ENCODE assay signal across 28 mouse cellular contexts in genomic region chr8:60870231-60871193, GRCm38 (mm10). TPM values are rescaled to one million over a fixed set of nuclear protein-coding genes. Genes with fewer than 3 reads are reported as not detected.
A peak's percentile ranks its signal among the peaks of the same experiment; 100 is the strongest.
DNase-seq lines count a peak whose midpoint lies in the region; ATAC-seq lines count a peak whose summit lies in the region.
"Had no signal": no experiment of that assay in that cellular context is flagged by ENCODE, and none has a peak within 500 bp of the region (broad histone marks: within the 10 kb centered on the region; RNA-seq: fewer than 3 reads in every experiment).

No protein-coding gene starts in this region.

- H3K9ac ChIP-seq in hindbrain, embryonic 12.5 days = no peak overlapping the region
- H3K9ac ChIP-seq: forebrain, embryonic 13.5 days; hindbrain, embryonic 13.5 days; limb, embryonic 13.5 days; lung, embryonic 15.5 days; neural tube, embryonic 13.5 days had no signal

- no peak overlapping the region for H3K4me2 ChIP-seq in hindbrain, embryonic 12.5 days (replicated peaks)
- H3K4me2 ChIP-seq: forebrain, embryonic 13.5 days; heart, embryonic 11.5 days; hindbrain, embryonic 13.5 days; limb, embryonic 13.5 days; liver, embryonic 11.5 days; lung, embryonic 15.5 days; midbrain, embryonic 11.5 days; neural tube, embryonic 13.5 days had no signal

- no peaks in the 10 kb centered on the region for H3K36me3 ChIP-seq in macrophage (ENCODE audit: inconsistent target)
- no peaks in the 10 kb centered on the region for H3K36me3 ChIP-seq in hindbrain, embryonic 12.5 days
- H3K36me3 ChIP-seq: G1E; hindbrain, embryonic 13.5 days; limb, embryonic 13.5 days; lung, embryonic 15.5 days; neural tube, embryonic 13.5 days had no signal

- no peaks in the 10 kb centered on the region for H3K9me3 ChIP-seq in hindbrain, embryonic 12.5 days (replicated peaks)
- H3K9me3 ChIP-seq: forebrain, embryonic 13.5 days; G1E; hindbrain, embryonic 13.5 days; limb, embryonic 13.5 days; lung, embryonic 15.5 days; neural tube, embryonic 13.5 days had no signal

- 70% methylated on average over 11 of the region's 13 CpGs for WGBS in macrophage (ENCODE audit: missing documents)
- 89% methylated on average over 13 of the region's 13 CpGs for WGBS in hindbrain, embryonic 12.5 days

- ATAC-seq in common myeloid progenitor, adult 5-6 weeks (replicated peaks; ENCODE audit: low read depth, poor library complexity, severe bottlenecking) = peak; percentile 34; the same call in 1 of the 2 replicates
- no peak for ATAC-seq in monocyte, adult 5-6 weeks (replicated peaks; ENCODE audit: insufficient number of reproducible peaks, low FRiP score, low TSS enrichment, poor library complexity, severe bottlenecking)
- ATAC-seq in hindbrain, embryonic 12.5 days (ENCODE audit: low FRiP score) = no peak
- ATAC-seq: forebrain, embryonic 13.5 days; midbrain, embryonic 16.5 days had no signal

- no peaks in the 10 kb centered on the region; the same call in 1 of the 2 replicates for H3K27me3 ChIP-seq in hindbrain, embryonic 12.5 days
- H3K27me3 ChIP-seq: forebrain, embryonic 13.5 days; hindbrain, embryonic 13.5 days; limb, embryonic 13.5 days; lung, embryonic 15.5 days; neural tube, embryonic 13.5 days had no signal

- peak; percentile 32 for DNase-seq in kidney, adult 9 months
- DNase-seq in kidney, postnatal 4 days = no peak
- DNase-seq in lung, postnatal 10 days = no peak
- DNase-seq: adrenal gland, postnatal 25 days; cerebellum, adult 2 months; cerebellum, postnatal 25 days; gastrocnemius, postnatal 10 days; heart, adult 11 months; heart, postnatal 36 days; right cerebral cortex, postnatal 4 days; thymus, adult 2 months; thymus, postnatal 36 days had no signal

- H3K79me2 ChIP-seq in macrophage (ENCODE audit: inconsistent target) = no peaks in the 10 kb centered on the region

- 0 out of 2 replicates have a peak overlapping the region, but pooled peaks have one; percentile 1 for H3K27ac ChIP-seq in macrophage
- H3K27ac ChIP-seq in hindbrain, embryonic 12.5 days = no peak overlapping the region
- H3K27ac ChIP-seq: forebrain, embryonic 13.5 days; hindbrain, embryonic 13.5 days; layer of hippocampus, adult 2 months; limb, embryonic 13.5 days; lung, embryonic 15.5 days; neural tube, embryonic 13.5 days had no signal

- no peak overlapping the region for H3K4me3 ChIP-seq in macrophage (ENCODE audit: inconsistent target)
- no peak overlapping the region for H3K4me3 ChIP-seq in hindbrain, embryonic 12.5 days
- H3K4me3 ChIP-seq: forebrain, embryonic 13.5 days; hindbrain, embryonic 13.5 days; layer of hippocampus, adult 2 months; limb, embryonic 13.5 days; lung, embryonic 15.5 days; myocyte; neural tube, embryonic 13.5 days had no signal

- no peaks in the 10 kb centered on the region for H3K4me1 ChIP-seq in hindbrain, embryonic 12.5 days
- H3K4me1 ChIP-seq: forebrain, embryonic 13.5 days; hindbrain, embryonic 13.5 days; limb, embryonic 13.5 days; lung, embryonic 15.5 days; neural tube, embryonic 13.5 days had no signal

RNA-seq across cellular contexts. Expression of gene Hpf1, which starts 19.7 kb away (rescaled TPM):
- 107 and 156 TPM in 2 replicates for total RNA-seq in common myeloid progenitor, adult 5-6 weeks (2017)
- total RNA-seq in macrophage (2018; cell fraction: chromatin; rRNA removed) = 100 to 1,000 TPM in 1 of 26 experiments, 10 to 100 TPM in 25; 22.8 to 102 (median 65.0) TPM
- 10 to 100 TPM; 31.6 to 54.2 (median 42.6) TPM for total RNA-seq in macrophage (2018; cell fraction: cytosol; rRNA removed)
- 100 to 1,000 TPM in 1 of 26 experiments, 10 to 100 TPM in 25; 21.8 to 107 (median 54.0) TPM for total RNA-seq in macrophage (2018; cell fraction: nucleus; rRNA removed)
- polyA plus RNA-seq in macrophage (2018) = 34.9 to 90.2 TPM (median 75.0 TPM) in 3 replicates
- 51.8 to 65.0 TPM (median 55.0 TPM) in 3 replicates for total RNA-seq in monocyte, adult 5-6 weeks (2017)
- polyA plus RNA-seq in hindbrain, embryonic 12.5 days (2016; fragmentation: Nextera tagmentation; extraction: Ambion mirVana) = 116 and 119 TPM in 2 replicates
